Mouse (Mus musculus): Measurements from ENCODE around the gene Arpp19. TPM values are rescaled to one million over a fixed set of nuclear protein-coding genes. Genes with fewer than 3 reads are reported as not detected.

The Arpp19 gene
- polyA plus RNA-seq, 1 experiment from 2014 or later: 272 TPM

- Histone ChIP-seq H3K36me3 (ENCODE audit: control insufficient read depth, insufficient read depth, low read length) (peaks cover 14% of the 10 kb centered on the region; the same call in 1 of the 2 replicates), H3K4me1 (ENCODE audit: control insufficient read depth, insufficient read depth, low read length) (no peaks in the 10 kb centered on the region), H3K4me3 (ENCODE audit: low read depth, low read length) (no peak overlapping the region), H3K9me3 (ENCODE audit: control insufficient read depth, low read length) (no peaks in the 10 kb centered on the region), H3K4me2 (ENCODE audit: low read depth, low read length) (no peak overlapping the region), H3K27me3 (replicated peaks; ENCODE audit: control insufficient read depth, insufficient read depth, low read length) (no peaks in the 10 kb centered on the region), H3K9ac (ENCODE audit: low read depth, low read length) (no peak overlapping the region), H3K27ac (replicated peaks; ENCODE audit: low read depth, low read length) (no peak overlapping the region)
- ATAC-seq (ENCODE audit: low read depth) (no peak), DNase-seq (ENCODE audit: low spot score) (no peak)
Measured at GRCm38 (mm10) chr9:75047079-75047478, 9.7 kb downstream of the Arpp19 start.

GRCm38 (mm10) chr9:75049100-75049499 is 11.7 kb downstream of the Arpp19 start:
- H3K4me2 ChIP-seq (ENCODE audit: low read depth, low read length): no peak overlapping the region
- no peak for ATAC-seq (ENCODE audit: low read depth)
- no peak for DNase-seq (ENCODE audit: low spot score)
- H3K27me3 ChIP-seq (replicated peaks; ENCODE audit: control insufficient read depth, insufficient read depth, low read length): no peaks in the 10 kb centered on the region
- no peak overlapping the region for H3K9ac ChIP-seq (ENCODE audit: low read depth, low read length)
- peaks cover 8% of the 10 kb centered on the region; the same call in 1 of the 2 replicates for H3K36me3 ChIP-seq (ENCODE audit: control insufficient read depth, insufficient read depth, low read length)
- H3K9me3 ChIP-seq (ENCODE audit: control insufficient read depth, low read length): no peaks in the 10 kb centered on the region
- no peak overlapping the region for H3K27ac ChIP-seq (replicated peaks; ENCODE audit: low read depth, low read length)
- WGBS: 81% methylated on average over 3 of the region's 3 CpGs
- no peaks in the 10 kb centered on the region for H3K4me1 ChIP-seq (ENCODE audit: control insufficient read depth, insufficient read depth, low read length)
- H3K4me3 ChIP-seq (ENCODE audit: low read depth, low read length): no peak overlapping the region

DNA sequence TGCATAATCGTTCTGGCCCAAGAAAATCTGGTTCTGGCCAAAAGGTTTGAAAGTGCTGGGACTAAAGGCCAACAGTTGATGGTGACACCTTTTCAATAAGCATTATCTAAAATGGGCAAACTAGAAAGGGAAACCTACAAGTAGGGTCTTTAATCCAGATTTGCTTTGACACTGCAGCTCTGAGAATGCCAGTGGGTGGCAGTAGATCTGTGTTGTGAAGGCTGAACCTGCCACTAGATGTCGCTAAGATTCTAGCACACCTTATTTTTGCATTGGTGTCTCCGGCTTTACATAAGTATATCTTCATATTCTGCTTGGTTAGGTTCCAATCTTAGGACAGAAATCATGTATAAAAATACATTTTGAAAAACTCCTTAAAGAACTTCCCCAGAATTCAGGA is 12.6 kb downstream of the Arpp19 start:
- Histone ChIP-seq H3K27ac (replicated peaks; ENCODE audit: low read depth, low read length) (no peak overlapping the region), H3K9ac (ENCODE audit: low read depth, low read length) (no peak overlapping the region), H3K9me3 (ENCODE audit: control insufficient read depth, low read length) (no peaks in the 10 kb centered on the region), H3K4me3 (ENCODE audit: low read depth, low read length) (no peak overlapping the region), H3K36me3 (ENCODE audit: control insufficient read depth, insufficient read depth, low read length) (peaks cover 8% of the 10 kb centered on the region; the same call in 1 of the 2 replicates), H3K27me3 (replicated peaks; ENCODE audit: control insufficient read depth, insufficient read depth, low read length) (no peaks in the 10 kb centered on the region), H3K4me2 (ENCODE audit: low read depth, low read length) (no peak overlapping the region), H3K4me1 (ENCODE audit: control insufficient read depth, insufficient read depth, low read length) (no peaks in the 10 kb centered on the region)
- 35% methylated on average over 3 of the region's 3 CpGs for WGBS
- ATAC-seq (ENCODE audit: low read depth) (0 out of 2 replicates have a peak, but pooled peaks have one; percentile 26), DNase-seq (ENCODE audit: low spot score) (peak; percentile 85)

DNA sequence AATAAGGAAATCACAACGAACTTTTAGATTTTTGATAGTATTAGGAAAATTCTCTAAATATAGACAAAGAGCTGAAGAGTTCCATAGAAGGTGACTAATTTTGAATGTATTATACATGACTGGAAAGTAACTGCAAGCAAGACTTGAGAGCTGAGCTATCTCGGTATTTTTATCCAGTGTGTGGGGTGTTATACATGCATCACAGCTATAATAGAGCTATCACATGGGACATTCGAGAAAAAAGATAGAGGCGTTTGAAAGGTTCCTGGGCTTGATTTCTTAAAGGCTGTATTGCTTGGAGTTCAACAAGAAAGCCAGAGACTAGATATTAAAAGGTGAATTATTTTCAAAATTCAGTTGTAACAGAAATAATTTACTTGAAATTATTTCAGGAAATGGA is 14.4 kb downstream of the Arpp19 start:
- Histone ChIP-seq H3K27me3 (replicated peaks; ENCODE audit: control insufficient read depth, insufficient read depth, low read length) (no peaks in the 10 kb centered on the region), H3K9me3 (ENCODE audit: control insufficient read depth, low read length) (no peaks in the 10 kb centered on the region), H3K4me2 (ENCODE audit: low read depth, low read length) (no peak overlapping the region), H3K4me3 (ENCODE audit: low read depth, low read length) (no peak overlapping the region), H3K9ac (ENCODE audit: low read depth, low read length) (no peak overlapping the region), H3K36me3 (ENCODE audit: control insufficient read depth, insufficient read depth, low read length) (peaks cover 10% of the 10 kb centered on the region), H3K4me1 (ENCODE audit: control insufficient read depth, insufficient read depth, low read length) (no peaks in the 10 kb centered on the region), H3K27ac (replicated peaks; ENCODE audit: low read depth, low read length) (no peak overlapping the region)
- ATAC-seq (ENCODE audit: low read depth) (no peak), DNase-seq (ENCODE audit: low spot score) (no peak)
- 87% methylated on average over 4 of the region's 4 CpGs for WGBS

DNA sequence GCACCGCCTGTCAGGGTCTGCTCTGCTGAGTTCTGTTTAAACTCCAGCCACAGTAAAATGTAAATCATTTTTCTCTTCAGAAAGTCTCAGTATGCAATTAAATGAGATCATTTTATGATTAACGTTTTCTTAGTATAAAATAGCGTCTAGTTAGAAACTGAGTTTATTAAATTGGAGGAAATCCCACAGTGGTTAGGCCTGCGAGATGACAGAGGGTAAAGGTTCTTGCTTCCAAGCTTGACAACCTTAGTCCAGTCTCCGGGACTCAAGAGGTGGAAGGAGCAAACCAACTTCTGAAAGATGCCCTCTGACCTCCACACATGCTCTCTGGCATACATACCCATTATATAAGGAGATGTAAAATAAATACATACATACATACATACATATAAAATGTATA is 17.6 kb downstream of the Arpp19 start:
- no peaks in the 10 kb centered on the region for H3K27me3 ChIP-seq (replicated peaks; ENCODE audit: control insufficient read depth, insufficient read depth, low read length)
- no peak overlapping the region for H3K4me2 ChIP-seq (ENCODE audit: low read depth, low read length)
- no peak overlapping the region for H3K27ac ChIP-seq (replicated peaks; ENCODE audit: low read depth, low read length)
- H3K36me3 ChIP-seq (ENCODE audit: control insufficient read depth, insufficient read depth, low read length): peaks cover 29% of the 10 kb centered on the region
- WGBS: 84% methylated on average over 5 of the region's 5 CpGs
- H3K4me1 ChIP-seq (ENCODE audit: control insufficient read depth, insufficient read depth, low read length): no peaks in the 10 kb centered on the region
- ATAC-seq (ENCODE audit: low read depth) (no peak), DNase-seq (ENCODE audit: low spot score) (no peak)
- H3K9ac ChIP-seq (ENCODE audit: low read depth, low read length): no peak overlapping the region
- no peaks in the 10 kb centered on the region for H3K9me3 ChIP-seq (ENCODE audit: control insufficient read depth, low read length)
- no peak overlapping the region for H3K4me3 ChIP-seq (ENCODE audit: low read depth, low read length)

DNA sequence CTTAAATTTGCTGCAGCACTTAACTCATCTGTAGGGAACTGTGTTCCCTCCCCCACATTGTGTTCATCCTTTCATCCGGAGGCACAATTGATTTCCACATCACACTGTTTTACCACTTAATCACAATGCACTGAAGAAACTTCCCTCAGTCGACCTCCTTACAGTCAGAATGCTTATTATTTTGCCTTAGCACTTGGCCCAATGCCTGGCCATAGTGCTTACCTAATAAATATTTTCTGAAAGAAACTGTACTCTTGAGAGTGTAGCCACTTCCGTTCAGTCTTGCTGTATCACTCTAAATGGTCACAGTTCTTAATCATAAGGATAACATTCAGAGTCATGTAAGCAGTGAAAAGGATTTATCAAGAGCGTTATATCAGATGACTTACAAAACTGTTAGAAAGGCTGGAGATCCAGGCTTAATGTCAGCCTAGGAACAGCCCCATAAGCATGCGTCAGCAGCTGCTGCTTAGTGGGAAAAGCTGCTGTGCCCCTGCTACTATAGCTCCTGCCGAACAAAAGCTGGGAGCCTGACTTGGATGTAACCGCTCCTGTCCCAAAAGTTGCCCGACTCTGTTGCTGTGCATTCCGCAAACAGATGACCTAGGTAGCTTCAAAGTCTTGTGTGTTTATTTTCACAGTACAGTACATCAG is 27.4 kb downstream of the Arpp19 start:
- Histone ChIP-seq H3K27ac (replicated peaks; ENCODE audit: low read depth, low read length) (no peak overlapping the region), H3K9me3 (ENCODE audit: control insufficient read depth, low read length) (no peaks in the 10 kb centered on the region), H3K36me3 (ENCODE audit: control insufficient read depth, insufficient read depth, low read length) (peaks cover 3% of the 10 kb centered on the region; the same call in 1 of the 2 replicates), H3K4me3 (ENCODE audit: low read depth, low read length) (no peak overlapping the region), H3K4me1 (ENCODE audit: control insufficient read depth, insufficient read depth, low read length) (no peaks in the 10 kb centered on the region), H3K4me2 (ENCODE audit: low read depth, low read length) (no peak overlapping the region), H3K9ac (ENCODE audit: low read depth, low read length) (no peak overlapping the region), H3K27me3 (replicated peaks; ENCODE audit: control insufficient read depth, insufficient read depth, low read length) (no peaks in the 10 kb centered on the region)
- DNase-seq (ENCODE audit: low spot score) (peak; percentile 53), ATAC-seq (ENCODE audit: low read depth) (peak; percentile 18; the same call in 1 of the 2 replicates)
- WGBS: 66% methylated on average over 9 of the region's 9 CpGs

- H3K4me3 ChIP-seq (ENCODE audit: low read depth, low read length): peak within 1 kb of the TSS; percentile 76
- no peaks in the 10 kb centered on the region for H3K27me3 ChIP-seq (replicated peaks; ENCODE audit: control insufficient read depth, insufficient read depth, low read length)
- WGBS: 23% methylated on average over 22 of the region's 23 CpGs
- peak within 1 kb of the TSS; percentile 69 for H3K4me2 ChIP-seq (ENCODE audit: low read depth, low read length)
- no peaks in the 10 kb centered on the region for H3K9me3 ChIP-seq (ENCODE audit: control insufficient read depth, low read length)
- H3K4me1 ChIP-seq (ENCODE audit: control insufficient read depth, insufficient read depth, low read length): peaks cover 8% of the 10 kb centered on the region; the same call in 1 of the 2 replicates
- peak within 1 kb of the TSS; percentile 81 for H3K9ac ChIP-seq (ENCODE audit: low read depth, low read length)
- no peak for DNase-seq (ENCODE audit: low spot score)
- ATAC-seq (ENCODE audit: low read depth): no peak
- H3K36me3 ChIP-seq (ENCODE audit: control insufficient read depth, insufficient read depth, low read length): no peaks in the 10 kb centered on the region
- H3K27ac ChIP-seq (replicated peaks; ENCODE audit: low read depth, low read length): peak within 1 kb of the TSS; percentile 93
Measured at GRCm38 (mm10) chr9:75070457-75071028, 33.1 kb downstream of the Arpp19 start, which contains the start of gene Myo5a. TSS of gene Myo5a (plus strand) at chr9:75071015.

GRCm38 (mm10) chr9:75071029-75071705 is 33.8 kb downstream of the Arpp19 start:
- H3K4me1 ChIP-seq (ENCODE audit: control insufficient read depth, insufficient read depth, low read length): peaks cover 8% of the 10 kb centered on the region; the same call in 1 of the 2 replicates
- ATAC-seq (ENCODE audit: low read depth): peak; percentile 97
- 0% methylated on average over 12 of the region's 92 CpGs for WGBS
- H3K4me3 ChIP-seq (ENCODE audit: low read depth, low read length): peak overlapping the region; percentile 76
- DNase-seq (ENCODE audit: low spot score): peak; percentile 89
- no peaks in the 10 kb centered on the region for H3K27me3 ChIP-seq (replicated peaks; ENCODE audit: control insufficient read depth, insufficient read depth, low read length)
- no peaks in the 10 kb centered on the region for H3K9me3 ChIP-seq (ENCODE audit: control insufficient read depth, low read length)
- peak overlapping the region; percentile 93 for H3K27ac ChIP-seq (replicated peaks; ENCODE audit: low read depth, low read length)
- H3K36me3 ChIP-seq (ENCODE audit: control insufficient read depth, insufficient read depth, low read length): no peaks in the 10 kb centered on the region
- H3K9ac ChIP-seq (ENCODE audit: low read depth, low read length): peak overlapping the region; percentile 81
- H3K4me2 ChIP-seq (ENCODE audit: low read depth, low read length): peak overlapping the region; percentile 69
